Mouse (Mus musculus): ENCODE results near the gene Creb3l4. TPM values are rescaled to one million over a fixed set of nuclear protein-coding genes. Genes with fewer than 3 reads are reported as not detected.
A peak's percentile ranks its signal among the peaks of the same experiment; 100 is the strongest.

Creb3l4 gene
- polyA plus RNA-seq, 1 experiment from 2014 or later: 6.0 TPM

- peak overlapping the region; percentile 57 for H3K4me3 ChIP-seq (ENCODE audit: low read depth, low read length)
- 15% methylated on average over 12 of the region's 12 CpGs for WGBS
- ATAC-seq (replicated peaks; ENCODE audit: low FRiP score) (peak; percentile 61), DNase-seq (ENCODE audit: low spot score) (no peak)
- peak overlapping the region; percentile 68; the same call in 1 of the 2 replicates for H3K9ac ChIP-seq (ENCODE audit: low read length)
- H3K4me2 ChIP-seq (ENCODE audit: low read depth, low read length, severe bottlenecking): peak overlapping the region; percentile 58
- H3K9me3 ChIP-seq (ENCODE audit: control insufficient read depth, low read length): no peaks in the 10 kb centered on the region
- no peaks in the 10 kb centered on the region for H3K27me3 ChIP-seq (ENCODE audit: control insufficient read depth, insufficient read depth, low read length)
- peaks cover 7% of the 10 kb centered on the region; the same call in 1 of the 2 replicates for H3K4me1 ChIP-seq (replicated peaks; ENCODE audit: control insufficient read depth, insufficient read depth, low read length)
- H3K27ac ChIP-seq (ENCODE audit: low read depth, low read length): no peak overlapping the region
- H3K36me3 ChIP-seq (ENCODE audit: control insufficient read depth, insufficient read depth, low read length): peaks cover under 1% of the 10 kb centered on the region; the same call in 1 of the 2 replicates
These were observed 29.2 kb downstream of the Creb3l4 start for GRCm38 (mm10) chr3:90213956-90214684.

- Histone ChIP-seq H3K4me3 (ENCODE audit: low read depth, low read length) (peak within 1 kb of the TSS; percentile 57), H3K9ac (ENCODE audit: low read length) (peak within 1 kb of the TSS; percentile 68), H3K27ac (ENCODE audit: low read depth, low read length) (peak within 1 kb of the TSS; percentile 62; the same call in 1 of the 2 replicates), H3K36me3 (ENCODE audit: control insufficient read depth, insufficient read depth, low read length) (peaks cover 6% of the 10 kb centered on the region; the same call in 1 of the 2 replicates), H3K27me3 (ENCODE audit: control insufficient read depth, insufficient read depth, low read length) (no peaks in the 10 kb centered on the region), H3K4me2 (ENCODE audit: low read depth, low read length, severe bottlenecking) (peak within 1 kb of the TSS; percentile 89), H3K9me3 (ENCODE audit: control insufficient read depth, low read length) (no peaks in the 10 kb centered on the region), H3K4me1 (replicated peaks; ENCODE audit: control insufficient read depth, insufficient read depth, low read length) (peaks cover 7% of the 10 kb centered on the region; the same call in 1 of the 2 replicates)
- WGBS: under 1% methylated on average over 42 of the region's 42 CpGs
- DNase-seq (ENCODE audit: low spot score): peak; percentile 90
- ATAC-seq (replicated peaks; ENCODE audit: low FRiP score): peak; percentile 93
These were observed 29.9 kb downstream of the Creb3l4 start, which contains the start of the genes Rps27 and Rab13 for GRCm38 (mm10) chr3:90213377-90213866. Rps27 (minus strand) TSS chr3:90213651. Rab13 (plus strand) TSS chr3:90213695.

- Histone ChIP-seq H3K4me3 (ENCODE audit: low read depth, low read length) (peak overlapping the region; percentile 57), H3K4me2 (ENCODE audit: low read depth, low read length, severe bottlenecking) (peak overlapping the region; percentile 89), H3K9me3 (ENCODE audit: control insufficient read depth, low read length) (no peaks in the 10 kb centered on the region), H3K27me3 (ENCODE audit: control insufficient read depth, insufficient read depth, low read length) (no peaks in the 10 kb centered on the region), H3K36me3 (ENCODE audit: control insufficient read depth, insufficient read depth, low read length) (peaks cover 6% of the 10 kb centered on the region; the same call in 1 of the 2 replicates), H3K4me1 (replicated peaks; ENCODE audit: control insufficient read depth, insufficient read depth, low read length) (peaks cover 7% of the 10 kb centered on the region; the same call in 1 of the 2 replicates), H3K9ac (ENCODE audit: low read length) (peak overlapping the region; percentile 68), H3K27ac (ENCODE audit: low read depth, low read length) (no peak overlapping the region)
- no peak for ATAC-seq (replicated peaks; ENCODE audit: low FRiP score)
- 16% methylated on average over 5 of the region's 5 CpGs for WGBS
- DNase-seq (ENCODE audit: low spot score): no peak
These were observed 30.6 kb downstream of the Creb3l4 start for GRCm38 (mm10) chr3:90212723-90213122.

- 86% methylated on average over 13 of the region's 13 CpGs for WGBS
- Histone ChIP-seq H3K4me1 (replicated peaks; ENCODE audit: control insufficient read depth, insufficient read depth, low read length) (peaks cover 7% of the 10 kb centered on the region; the same call in 1 of the 2 replicates), H3K9ac (ENCODE audit: low read length) (no peak overlapping the region), H3K36me3 (ENCODE audit: control insufficient read depth, insufficient read depth, low read length) (peaks cover 6% of the 10 kb centered on the region; the same call in 1 of the 2 replicates), H3K9me3 (ENCODE audit: control insufficient read depth, low read length) (no peaks in the 10 kb centered on the region), H3K4me2 (ENCODE audit: low read depth, low read length, severe bottlenecking) (peak overlapping the region; percentile 89), H3K4me3 (ENCODE audit: low read depth, low read length) (peak overlapping the region; percentile 57), H3K27me3 (ENCODE audit: control insufficient read depth, insufficient read depth, low read length) (no peaks in the 10 kb centered on the region), H3K27ac (ENCODE audit: low read depth, low read length) (no peak overlapping the region)
- DNase-seq (ENCODE audit: low spot score) (no peak), ATAC-seq (replicated peaks; ENCODE audit: low FRiP score) (no peak)
These were observed 31.6 kb downstream of the Creb3l4 start for GRCm38 (mm10) chr3:90211475-90212398.

- Histone ChIP-seq H3K9me3 (ENCODE audit: control insufficient read depth, low read length) (no peaks in the 10 kb centered on the region), H3K4me3 (ENCODE audit: low read depth, low read length) (no peak overlapping the region), H3K4me2 (ENCODE audit: low read depth, low read length, severe bottlenecking) (no peak overlapping the region), H3K9ac (ENCODE audit: low read length) (no peak overlapping the region), H3K36me3 (ENCODE audit: control insufficient read depth, insufficient read depth, low read length) (peaks cover 6% of the 10 kb centered on the region; the same call in 1 of the 2 replicates), H3K27me3 (ENCODE audit: control insufficient read depth, insufficient read depth, low read length) (no peaks in the 10 kb centered on the region), H3K4me1 (replicated peaks; ENCODE audit: control insufficient read depth, insufficient read depth, low read length) (peaks cover 7% of the 10 kb centered on the region; the same call in 1 of the 2 replicates), H3K27ac (ENCODE audit: low read depth, low read length) (no peak overlapping the region)
- ATAC-seq (replicated peaks; ENCODE audit: low FRiP score): no peak
- no peak for DNase-seq (ENCODE audit: low spot score)
- WGBS: 97% methylated on average over 5 of the region's 5 CpGs
These were observed 33.3 kb downstream of the Creb3l4 start for GRCm38 (mm10) chr3:90209908-90210566.

- peaks cover 6% of the 10 kb centered on the region; the same call in 1 of the 2 replicates for H3K36me3 ChIP-seq (ENCODE audit: control insufficient read depth, insufficient read depth, low read length)
- DNase-seq (ENCODE audit: low spot score) (no peak), ATAC-seq (replicated peaks; ENCODE audit: low FRiP score) (no peak)
- H3K9ac ChIP-seq (ENCODE audit: low read length): no peak overlapping the region
- no peak overlapping the region for H3K27ac ChIP-seq (ENCODE audit: low read depth, low read length)
- no peak overlapping the region for H3K4me3 ChIP-seq (ENCODE audit: low read depth, low read length)
- H3K27me3 ChIP-seq (ENCODE audit: control insufficient read depth, insufficient read depth, low read length): no peaks in the 10 kb centered on the region
- H3K4me1 ChIP-seq (replicated peaks; ENCODE audit: control insufficient read depth, insufficient read depth, low read length): peaks cover 7% of the 10 kb centered on the region; the same call in 1 of the 2 replicates
- 95% methylated on average over 2 of the region's 2 CpGs for WGBS
- H3K9me3 ChIP-seq (ENCODE audit: control insufficient read depth, low read length): no peaks in the 10 kb centered on the region
- H3K4me2 ChIP-seq (ENCODE audit: low read depth, low read length, severe bottlenecking): no peak overlapping the region
These were observed 34.6 kb downstream of the Creb3l4 start for GRCm38 (mm10) chr3:90208662-90209061.

- ATAC-seq (replicated peaks; ENCODE audit: low FRiP score) (no peak), DNase-seq (ENCODE audit: low spot score) (no peak)
- no peak overlapping the region for H3K27ac ChIP-seq (ENCODE audit: low read depth, low read length)
- H3K36me3 ChIP-seq (ENCODE audit: control insufficient read depth, insufficient read depth, low read length): peaks cover 6% of the 10 kb centered on the region; the same call in 1 of the 2 replicates
- no peaks in the 10 kb centered on the region for H3K27me3 ChIP-seq (ENCODE audit: control insufficient read depth, insufficient read depth, low read length)
- no peak overlapping the region for H3K4me2 ChIP-seq (ENCODE audit: low read depth, low read length, severe bottlenecking)
- no peak overlapping the region for H3K9ac ChIP-seq (ENCODE audit: low read length)
- 93% methylated on average over 2 of the region's 2 CpGs for WGBS
- H3K9me3 ChIP-seq (ENCODE audit: control insufficient read depth, low read length): no peaks in the 10 kb centered on the region
- no peak overlapping the region for H3K4me3 ChIP-seq (ENCODE audit: low read depth, low read length)
- H3K4me1 ChIP-seq (replicated peaks; ENCODE audit: control insufficient read depth, insufficient read depth, low read length): no peaks in the 10 kb centered on the region
These were observed 38.7 kb downstream of the Creb3l4 start for GRCm38 (mm10) chr3:90204582-90204981.

- no peaks in the 10 kb centered on the region for H3K27me3 ChIP-seq (ENCODE audit: control insufficient read depth, insufficient read depth, low read length)
- H3K4me3 ChIP-seq (ENCODE audit: low read depth, low read length): no peak overlapping the region
- 73% methylated on average over 5 of the region's 5 CpGs for WGBS
These were observed 39.7 kb downstream of the Creb3l4 start for GRCm38 (mm10) chr3:90203619-90204018.

More at GRCm38 (mm10) chr3:90203619-90204018, 39.7 kb downstream of the Creb3l4 start:
- H3K9me3 ChIP-seq (ENCODE audit: control insufficient read depth, low read length): no peaks in the 10 kb centered on the region
- no peak overlapping the region for H3K4me2 ChIP-seq (ENCODE audit: low read depth, low read length, severe bottlenecking)
- H3K27ac ChIP-seq (ENCODE audit: low read depth, low read length): no peak overlapping the region
- ATAC-seq (replicated peaks; ENCODE audit: low FRiP score) (no peak), DNase-seq (ENCODE audit: low spot score) (no peak)
- H3K9ac ChIP-seq (ENCODE audit: low read length): no peak overlapping the region
- H3K36me3 ChIP-seq (ENCODE audit: control insufficient read depth, insufficient read depth, low read length): peaks cover 2% of the 10 kb centered on the region; the same call in 1 of the 2 replicates
- no peaks in the 10 kb centered on the region for H3K4me1 ChIP-seq (replicated peaks; ENCODE audit: control insufficient read depth, insufficient read depth, low read length)

Data from forebrain, embryonic 11.5 days (tissue).